Mouse (Mus musculus) urinary bladder, postnatal 14 days (tissue): ENCODE results near the gene Hsd3b1.
"Not testable (repeated sequence)": the region's sequence is repeated elsewhere in the genome, so short reads cannot be mapped to it uniquely, and the experiment has no call there.

ENCODE experiments used
- DNase-seq: peaks from one replicate; pipeline ENCODE4 v3.0.0; 2021; ENCODE audit warnings: low spot score

Hsd3b1 gene

GRCm38 (mm10) chr3:98859576-98859975, at the start of gene Hsd3b1:
TSS of gene Hsd3b1 (minus strand) at chr3:98859794.
- no peak for DNase-seq

GRCm38 (mm10) chr3:98897606-98898005, 38.0 kb upstream of the Hsd3b1 start:
- no peak for DNase-seq

GRCm38 (mm10) chr3:98895071-98895601, 35.5 kb upstream of the Hsd3b1 start:
- no peak for DNase-seq

- no peak for DNase-seq
These were observed 33.6 kb upstream of the Hsd3b1 start, which contains the start of gene Hao2 for GRCm38 (mm10) chr3:98893057-98893772. TSS of gene Hao2 (minus strand) at chr3:98893239.

GRCm38 (mm10) chr3:98890430-98890829, 30.8 kb upstream of the Hsd3b1 start:
- no peak for DNase-seq

GRCm38 (mm10) chr3:98888206-98888605, 28.6 kb upstream of the Hsd3b1 start:
- DNase-seq, result no peak

- DNase-seq, result no peak
These were observed 21.2 kb upstream of the Hsd3b1 start for GRCm38 (mm10) chr3:98880831-98881230.

GRCm38 (mm10) chr3:98880216-98880615, 20.6 kb upstream of the Hsd3b1 start:
- DNase-seq, result no peak

GRCm38 (mm10) chr3:98868219-98868618, 8.6 kb upstream of the Hsd3b1 start:
- no peak for DNase-seq

GRCm38 (mm10) chr3:98862800-98863199, 3.2 kb upstream of the Hsd3b1 start:
- DNase-seq, result no peak

- no peak for DNase-seq
These were observed 1.5 kb downstream of the Hsd3b1 start for GRCm38 (mm10) chr3:98858051-98858450.

GRCm38 (mm10) chr3:98856892-98857291, 2.7 kb downstream of the Hsd3b1 start:
- DNase-seq, result no peak

- DNase-seq, result no peak
These were observed 4.4 kb downstream of the Hsd3b1 start for GRCm38 (mm10) chr3:98855160-98855559.

- DNase-seq, result no peak
These were observed 5.9 kb downstream of the Hsd3b1 start for GRCm38 (mm10) chr3:98853685-98854084.

- DNase-seq, result no peak
These were observed 6.5 kb downstream of the Hsd3b1 start for GRCm38 (mm10) chr3:98853051-98853450.

- DNase-seq, result no peak
These were observed 7.0 kb downstream of the Hsd3b1 start for GRCm38 (mm10) chr3:98852631-98853030.

GRCm38 (mm10) chr3:98851853-98852252, 7.7 kb downstream of the Hsd3b1 start:
- no peak for DNase-seq

- no peak for DNase-seq
These were observed 9.3 kb downstream of the Hsd3b1 start for GRCm38 (mm10) chr3:98850262-98850661.

- DNase-seq, result no peak
These were observed 10.7 kb downstream of the Hsd3b1 start for GRCm38 (mm10) chr3:98848898-98849297.

- no peak for DNase-seq
These were observed 45.4 kb downstream of the Hsd3b1 start, which contains the start of gene Hsd3b6 for GRCm38 (mm10) chr3:98814101-98814670. TSS of gene Hsd3b6 (minus strand) at chr3:98814443.

GRCm38 (mm10) chr3:98812653-98813052, 46.9 kb downstream of the Hsd3b1 start:
- DNase-seq, result not testable (repeated sequence)

- not testable (repeated sequence) for DNase-seq
These were observed 54.6 kb downstream of the Hsd3b1 start for GRCm38 (mm10) chr3:98805032-98805431.
